Mouse (Mus musculus) A20 (cell line): ENCODE results near the gene Irf3.
"Not testable (repeated sequence)": the region's sequence is repeated elsewhere in the genome, so short reads cannot be mapped to it uniquely, and the experiment has no call there.

Experiments used
- DNase-seq: peaks from one replicate; pipeline ENCODE4 v3.0.0-alpha.2; 2011; ENCODE audit warnings: low read depth, low spot score

The Irf3 gene

GRCm38 (mm10) chr7:45007846-45008245, 10.4 kb downstream of the Irf3 start:
- DNase-seq = no peak

GRCm38 (mm10) chr7:45008411-45008810, 11.0 kb downstream of the Irf3 start:
- DNase-seq = no peak

- no peak for DNase-seq
Observed at GRCm38 (mm10) chr7:45012011-45012410, 14.6 kb downstream of the Irf3 start.

- no peak for DNase-seq
Observed at GRCm38 (mm10) chr7:45012824-45013223, 15.4 kb downstream of the Irf3 start.

- DNase-seq = no peak
Observed at GRCm38 (mm10) chr7:45013366-45014095, 16.1 kb downstream of the Irf3 start.

GRCm38 (mm10) chr7:45014096-45014451, 16.6 kb downstream of the Irf3 start:
- no peak for DNase-seq

GRCm38 (mm10) chr7:45015344-45015956, 18.0 kb downstream of the Irf3 start:
- DNase-seq = no peak

GRCm38 (mm10) chr7:45015957-45016612, 18.6 kb downstream of the Irf3 start, which contains the start of gene Scaf1:
Scaf1 (minus strand) TSS chr7:45016363.
- peak; percentile 100 for DNase-seq

- DNase-seq = peak; percentile 55
Observed at GRCm38 (mm10) chr7:45016761-45017160, 19.3 kb downstream of the Irf3 start.

- DNase-seq = peak; percentile 100
Observed at GRCm38 (mm10) chr7:45017242-45018061, 20.0 kb downstream of the Irf3 start, which contains the start of gene Rras. Rras (plus strand) TSS chr7:45017961.

GRCm38 (mm10) chr7:45019031-45019571, 21.7 kb downstream of the Irf3 start:
- DNase-seq = no peak

- DNase-seq = no peak
Observed at GRCm38 (mm10) chr7:45020225-45020624, 22.8 kb downstream of the Irf3 start.

GRCm38 (mm10) chr7:45023711-45024110, 26.3 kb downstream of the Irf3 start:
- DNase-seq = not testable (repeated sequence)

GRCm38 (mm10) chr7:45024281-45025248, 27.1 kb downstream of the Irf3 start:
- DNase-seq = no peak

GRCm38 (mm10) chr7:45025601-45026220, 28.3 kb downstream of the Irf3 start:
- no peak for DNase-seq

- no peak for DNase-seq
Observed at GRCm38 (mm10) chr7:45026256-45026655, 28.8 kb downstream of the Irf3 start.

GRCm38 (mm10) chr7:45027761-45028160, 30.3 kb downstream of the Irf3 start:
- DNase-seq = no peak

GRCm38 (mm10) chr7:45028351-45028750, 30.9 kb downstream of the Irf3 start:
- DNase-seq = no peak

- no peak for DNase-seq
Observed at GRCm38 (mm10) chr7:45029995-45030394, 32.5 kb downstream of the Irf3 start.

- no peak for DNase-seq
Observed at GRCm38 (mm10) chr7:45030857-45031256, 33.4 kb downstream of the Irf3 start.
